Mouse (Mus musculus) brain, embryonic 14.5 days (tissue): ENCODE measurements around the gene Spata31d1d.

Experiments
- CTCF ChIP-seq: fragments of 200-500 bp; IDR thresholded peaks from 2 replicates; pipeline ENCODE4 v1.5.1; 2012; ENCODE audit warnings: inconsistent platforms, mild to moderate bottlenecking, moderate library complexity, borderline replicate concordance; ENCODE audit not compliant: insufficient read depth, insufficient read length; ENCODE audit errors: extremely low read depth
- POLR2A ChIP-seq: fragments of 200-500 bp; IDR thresholded peaks from 2 replicates; pipeline ENCODE4 v1.6.1; 2012; ENCODE audit warnings: mild to moderate bottlenecking, inconsistent platforms, borderline replicate concordance; ENCODE audit not compliant: poor library complexity, insufficient read depth, insufficient read length, severe bottlenecking; ENCODE audit errors: extremely low read depth

DNA sequence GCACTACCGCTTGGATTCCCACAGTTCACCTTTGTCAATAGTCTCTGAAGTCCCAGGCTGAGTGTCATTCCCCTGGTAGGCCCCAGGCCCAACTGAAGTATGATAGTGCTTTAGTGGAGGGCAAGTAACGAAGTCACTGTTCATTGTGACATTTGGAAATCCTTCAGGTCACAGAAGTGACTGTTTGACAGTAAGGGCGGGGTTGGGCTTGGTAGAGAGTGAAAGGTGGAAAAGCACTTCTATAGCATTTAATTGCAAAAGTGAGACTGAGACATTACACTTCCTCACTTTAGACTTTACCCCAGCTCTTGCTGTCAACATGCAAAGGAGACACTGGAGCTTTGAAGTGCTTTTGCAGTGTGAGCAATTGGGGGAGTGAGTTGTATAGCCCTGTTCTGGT, 37.5 kb downstream of the Spata31d1d start, which contains the start of gene 4921517D22Rik:
- TF ChIP-seq CTCF (no peak), POLR2A (no peak)
